Mouse (Mus musculus): Measurements from ENCODE around the gene Bex4.

Bex4 gene

GRCm38 (mm10) chrX:136183107-136183506 is 44.3 kb downstream of the Bex4 start:
- DNase-seq (ENCODE audit: low spot score in 2 of 2) = no peak

Measured in spleen, postnatal 10 days (tissue).